Mouse (Mus musculus): Measurements from ENCODE around the gene Lrrc75a. TPM values are rescaled to one million over a fixed set of nuclear protein-coding genes. Genes with fewer than 3 reads are reported as not detected.
A peak's percentile ranks its signal among the peaks of the same experiment; 100 is the strongest.

Gene Lrrc75a
- total RNA-seq, 4 experiments from 2014 or later = 7.5 to 9.3 (median 9.0) TPM

DNA sequence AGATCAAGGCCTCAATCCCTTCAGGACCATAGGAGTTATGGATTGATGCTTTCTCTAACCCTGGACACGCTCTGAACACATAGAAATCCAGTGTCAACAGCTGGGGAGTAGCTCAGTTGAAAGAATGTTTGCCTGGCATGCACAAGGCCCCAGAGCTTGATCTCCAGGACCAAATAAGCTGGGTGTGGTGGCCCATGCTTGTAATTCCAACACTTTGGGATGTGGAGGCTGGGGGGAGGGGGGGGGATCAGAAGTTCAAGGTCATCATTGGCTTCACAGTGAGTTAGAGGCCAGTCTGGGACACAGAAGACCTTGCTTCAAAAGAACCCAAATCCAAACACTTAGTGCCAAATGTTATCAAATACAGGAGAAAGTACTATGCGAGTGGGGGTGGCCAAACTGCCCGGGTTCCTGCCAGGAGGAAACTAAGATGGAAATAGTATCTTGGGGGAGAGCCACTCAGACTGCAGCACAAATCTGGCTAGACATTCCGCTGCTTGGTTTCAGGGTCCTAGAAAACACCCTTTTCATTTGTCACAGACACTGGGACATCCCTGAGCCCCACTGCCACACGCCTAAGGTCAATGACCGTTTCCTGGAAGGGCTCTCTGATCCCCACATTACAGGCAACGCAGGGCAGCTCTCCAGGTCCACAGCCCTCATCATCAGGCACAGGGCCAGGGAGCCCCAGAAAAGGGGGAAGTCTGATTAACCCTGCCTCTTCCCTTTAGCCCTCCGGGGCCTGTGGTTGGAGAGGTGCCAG lies 2.4 kb downstream of the Lrrc75a start:
- DNase-seq (ENCODE audit: low spot score in 2 of 2) = peak in 1 of 2 experiments; percentile 21

DNA sequence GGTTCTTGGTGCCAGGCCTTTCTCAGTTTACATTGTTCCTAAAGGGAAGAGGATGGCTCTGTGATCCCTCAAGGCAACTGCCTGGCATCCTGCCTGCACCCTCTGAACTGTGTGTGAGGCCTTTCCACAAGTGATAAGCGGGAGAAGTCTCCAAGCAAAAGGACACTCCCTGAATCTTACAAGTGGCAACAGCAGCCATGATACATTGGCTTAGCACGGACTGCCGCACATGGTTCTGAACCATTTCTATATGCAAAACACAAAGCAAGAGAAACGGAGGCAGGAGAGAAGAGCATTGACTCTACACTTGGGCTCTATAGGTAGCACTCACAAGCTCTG lies 3.0 kb downstream of the Lrrc75a start:
- no peak for DNase-seq (ENCODE audit: low spot score in 2 of 2)

DNA sequence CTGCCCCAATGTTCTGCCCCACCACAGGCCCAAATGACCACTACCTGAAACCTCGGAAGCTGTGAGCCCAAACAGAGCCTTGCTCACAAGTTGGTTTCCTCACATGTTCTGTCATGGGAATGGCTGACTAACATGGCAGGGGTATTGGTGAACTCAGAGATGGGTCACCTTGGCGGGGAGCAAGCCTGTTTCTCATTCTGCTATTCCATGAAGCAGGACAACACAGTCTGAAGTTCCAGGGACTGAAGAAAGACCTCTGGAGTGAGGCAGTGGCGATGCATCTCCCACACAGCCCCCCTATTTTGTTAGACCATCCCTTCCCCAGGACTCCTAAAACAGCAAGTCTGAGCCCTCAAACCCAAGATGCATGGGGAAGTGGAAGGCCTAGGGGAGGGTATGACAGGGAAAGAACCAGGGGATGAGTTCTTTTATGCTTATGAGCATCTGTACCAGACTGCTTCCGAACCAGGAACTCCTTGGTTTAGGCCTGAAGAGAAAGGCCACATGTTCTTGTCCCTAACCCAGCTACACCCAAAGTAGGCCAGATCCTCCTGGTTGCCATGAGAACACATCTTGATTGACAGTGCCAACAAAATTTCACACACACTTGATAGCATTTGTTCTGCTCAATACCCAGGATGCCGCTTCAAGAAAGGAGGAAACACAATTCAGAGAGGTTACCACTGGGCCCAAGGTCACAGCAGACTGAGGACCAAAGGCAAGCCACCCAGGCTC lies 3.6 kb downstream of the Lrrc75a start:
- DNase-seq (ENCODE audit: low spot score in 2 of 2) = no peak

DNA sequence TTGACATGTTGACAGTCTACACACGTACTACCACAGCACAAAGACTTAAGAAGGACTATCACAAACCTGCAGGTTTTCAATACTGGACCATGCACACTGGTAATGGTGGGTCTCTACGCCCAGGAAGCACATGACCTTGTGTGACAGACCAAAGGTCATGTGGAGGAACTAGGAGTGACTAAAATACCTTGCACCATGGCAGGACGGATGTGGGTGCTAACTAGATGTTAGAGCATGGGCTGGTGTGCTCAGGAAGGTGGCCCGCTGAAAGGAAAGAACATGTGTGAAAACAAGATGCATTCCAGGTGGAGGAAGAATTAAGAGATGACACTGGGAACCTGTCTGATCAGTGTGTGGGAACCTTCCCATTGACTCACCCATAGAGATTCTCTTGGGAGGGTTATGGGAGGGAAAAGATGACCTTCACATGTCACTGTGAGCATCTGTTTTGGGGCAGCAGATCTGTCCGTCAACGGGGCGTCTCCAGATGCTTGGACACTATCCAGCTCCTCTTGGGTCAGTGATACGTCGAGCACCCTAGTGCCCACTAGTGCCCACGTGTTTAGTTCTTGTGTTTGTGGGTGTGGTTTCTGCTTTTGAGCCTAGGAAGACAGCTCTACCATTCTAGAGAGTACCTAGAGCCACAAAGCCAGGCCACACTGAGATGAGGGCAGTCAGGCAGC lies 4.5 kb downstream of the Lrrc75a start:
- DNase-seq (ENCODE audit: low spot score in 2 of 2) = no peak

DNA sequence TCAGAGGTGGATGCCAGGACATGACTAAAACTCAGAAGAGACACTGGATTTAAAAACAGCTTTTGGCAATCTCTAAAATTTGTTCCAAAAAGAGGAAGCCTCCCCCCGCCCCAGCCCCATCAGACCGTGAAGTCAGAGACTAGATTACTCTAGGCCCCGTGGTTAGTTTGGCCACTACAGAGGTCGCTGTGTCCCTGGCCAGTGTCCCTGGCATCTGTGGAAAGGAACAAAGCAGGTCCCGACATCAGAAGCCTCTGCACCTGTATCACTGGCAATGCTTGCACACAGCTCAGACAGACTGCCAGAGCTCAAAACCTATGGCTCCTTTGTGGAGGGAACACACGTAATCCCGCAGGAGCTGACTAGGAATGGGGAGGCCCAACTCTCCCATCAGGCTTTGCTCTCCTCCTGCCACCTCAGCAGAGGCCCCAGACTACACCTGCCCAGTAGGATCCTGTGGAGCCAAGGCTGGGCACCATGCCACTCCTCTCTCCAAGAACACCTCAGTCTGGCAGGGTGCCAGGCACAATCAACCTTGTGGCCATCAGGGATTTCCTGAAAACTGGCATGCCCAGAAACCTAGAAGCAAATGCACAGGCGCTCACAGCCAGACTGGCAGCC lies 5.2 kb downstream of the Lrrc75a start:
- no peak for DNase-seq (ENCODE audit: low spot score in 2 of 2)

DNA sequence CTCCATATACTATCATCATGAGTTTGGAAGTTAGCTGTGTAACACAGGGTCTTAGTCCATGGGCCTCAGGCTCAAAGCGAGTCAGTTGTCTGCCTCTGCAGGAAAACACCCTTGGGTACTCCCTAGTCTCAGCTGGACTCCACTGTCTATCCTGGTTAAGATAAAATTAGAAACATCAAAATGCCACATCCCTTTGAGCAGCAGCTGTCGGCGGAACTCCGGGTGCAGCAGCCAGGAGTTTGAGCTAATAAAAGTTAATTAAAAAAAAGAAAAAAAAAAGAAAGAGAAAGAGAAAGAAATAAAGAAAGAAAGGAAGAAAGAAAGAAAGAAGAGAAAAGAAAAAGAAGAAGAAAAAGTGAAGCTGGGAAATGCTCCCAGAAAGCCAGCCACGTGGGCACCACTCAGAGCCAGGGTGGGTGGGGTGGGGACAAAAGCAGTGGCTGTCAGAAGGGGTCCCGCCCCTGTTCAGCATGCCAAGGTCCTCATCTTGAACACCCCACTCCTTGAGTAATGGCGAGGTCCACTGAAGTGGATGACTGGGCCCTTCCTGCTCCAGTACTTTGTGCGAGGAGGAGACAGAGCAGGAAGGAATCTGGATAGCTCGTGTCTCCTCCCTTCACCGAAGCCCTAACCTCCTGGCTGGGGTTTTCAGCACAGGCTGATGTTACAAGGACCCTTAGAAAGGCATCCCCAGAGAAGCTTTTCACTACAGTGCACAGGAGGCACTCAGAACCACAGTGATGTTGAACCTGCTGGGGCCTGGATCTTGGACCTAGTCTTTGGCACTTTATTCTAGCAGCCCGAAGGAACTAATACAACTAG lies 6.1 kb downstream of the Lrrc75a start:
- no peak for DNase-seq (ENCODE audit: low spot score in 2 of 2)

DNA sequence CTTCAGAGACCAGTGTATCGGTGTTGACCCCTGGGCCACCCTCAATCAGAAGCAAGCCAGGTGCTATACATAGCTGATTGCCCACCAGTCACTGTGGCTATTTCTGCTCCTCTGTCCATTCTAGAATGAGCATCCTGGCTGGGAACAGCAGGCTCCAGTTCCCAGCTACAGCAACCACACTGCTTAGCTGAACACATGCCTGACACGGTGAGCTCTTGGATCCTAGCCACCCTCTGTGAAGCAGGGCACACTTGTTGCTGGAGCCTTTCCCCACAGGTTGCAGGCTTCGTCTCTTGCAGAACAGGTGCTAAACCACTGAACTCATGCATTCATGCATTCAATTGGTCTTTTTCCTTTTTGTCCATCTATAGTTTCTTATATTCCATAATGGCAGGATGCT lies 7.9 kb downstream of the Lrrc75a start:
- DNase-seq (ENCODE audit: low spot score in 2 of 2) = no peak

DNA sequence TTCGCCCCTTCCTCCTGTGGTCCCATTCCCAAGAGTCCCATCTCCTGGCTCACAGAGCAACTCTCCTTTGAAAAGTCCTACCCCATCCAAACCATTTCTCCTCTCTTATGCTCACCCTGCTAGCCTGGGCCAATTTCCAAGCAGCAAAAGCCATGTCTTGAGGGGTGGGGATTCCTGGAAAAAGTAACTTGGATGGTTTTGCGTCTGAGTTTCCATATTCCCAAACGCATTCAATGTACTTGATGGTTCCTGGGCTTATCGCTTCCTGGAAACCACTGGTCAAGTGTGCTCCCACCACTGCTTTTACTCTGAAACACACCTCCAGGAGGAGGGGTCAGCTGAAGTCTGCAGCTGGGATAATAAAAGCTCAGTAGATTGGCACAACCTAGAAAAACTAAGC lies 9.9 kb downstream of the Lrrc75a start:
- no peak for DNase-seq (ENCODE audit: low spot score in 2 of 2)

DNA sequence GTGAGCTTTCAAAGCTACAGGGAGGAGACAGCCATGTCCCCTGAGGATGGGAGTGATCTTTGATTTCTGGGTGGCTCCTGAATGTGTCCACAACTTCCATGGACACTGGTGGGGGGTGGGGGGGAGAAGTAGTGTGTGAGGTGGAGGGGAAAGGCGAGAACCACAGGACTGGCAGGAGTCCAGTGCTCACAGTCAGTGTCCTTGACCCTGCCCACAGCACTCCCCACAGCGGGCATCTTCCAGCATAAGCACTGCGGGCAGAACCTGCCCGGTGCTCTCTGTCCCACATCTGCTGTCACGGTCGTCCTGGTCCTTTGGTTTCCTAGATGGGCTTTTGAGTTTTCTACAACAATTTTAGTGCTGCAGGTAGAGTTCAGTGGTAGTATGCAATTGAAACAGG lies 10.5 kb downstream of the Lrrc75a start:
- DNase-seq (ENCODE audit: low spot score in 2 of 2) = no peak

DNA sequence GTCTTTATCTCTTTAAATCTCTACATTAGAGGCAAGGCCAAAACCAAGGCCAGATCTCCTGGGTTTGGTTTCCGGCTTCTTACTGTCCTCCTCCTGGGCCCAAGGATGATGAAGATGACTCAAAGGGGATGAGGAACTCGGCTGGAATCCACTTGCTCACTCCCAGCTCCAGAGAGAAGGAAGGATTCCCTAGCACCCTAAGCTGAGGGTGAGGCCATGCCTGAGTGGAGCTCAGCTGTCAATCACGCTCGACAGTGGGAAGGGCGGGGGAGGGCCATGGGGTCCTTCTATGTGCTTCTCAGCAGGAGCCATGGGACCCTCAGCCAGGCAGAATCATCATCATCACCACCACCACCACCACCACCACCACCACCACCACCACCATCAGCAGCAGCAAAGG lies 10.9 kb downstream of the Lrrc75a start:
- DNase-seq (ENCODE audit: low spot score in 2 of 2) = no peak

DNA sequence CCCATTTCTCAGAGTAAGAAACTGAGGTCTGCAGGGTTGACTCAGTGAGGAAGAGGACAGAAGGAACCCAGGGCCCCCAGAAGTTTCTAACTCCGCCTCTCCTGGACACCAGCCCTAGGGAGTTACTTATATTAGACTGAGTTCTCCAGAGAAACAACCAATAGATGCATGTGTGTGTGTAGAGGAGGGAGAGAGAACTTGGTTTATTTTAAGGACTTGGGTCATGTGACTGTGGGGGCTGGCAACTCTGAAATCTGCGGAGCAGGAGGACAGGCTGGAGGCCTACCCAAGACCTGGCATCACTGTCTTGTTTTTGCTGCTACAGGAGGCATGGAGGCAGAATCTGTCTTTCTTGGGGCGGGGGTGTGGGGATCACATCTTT lies 11.5 kb downstream of the Lrrc75a start:
- no peak for DNase-seq (ENCODE audit: low spot score in 2 of 2)

DNA sequence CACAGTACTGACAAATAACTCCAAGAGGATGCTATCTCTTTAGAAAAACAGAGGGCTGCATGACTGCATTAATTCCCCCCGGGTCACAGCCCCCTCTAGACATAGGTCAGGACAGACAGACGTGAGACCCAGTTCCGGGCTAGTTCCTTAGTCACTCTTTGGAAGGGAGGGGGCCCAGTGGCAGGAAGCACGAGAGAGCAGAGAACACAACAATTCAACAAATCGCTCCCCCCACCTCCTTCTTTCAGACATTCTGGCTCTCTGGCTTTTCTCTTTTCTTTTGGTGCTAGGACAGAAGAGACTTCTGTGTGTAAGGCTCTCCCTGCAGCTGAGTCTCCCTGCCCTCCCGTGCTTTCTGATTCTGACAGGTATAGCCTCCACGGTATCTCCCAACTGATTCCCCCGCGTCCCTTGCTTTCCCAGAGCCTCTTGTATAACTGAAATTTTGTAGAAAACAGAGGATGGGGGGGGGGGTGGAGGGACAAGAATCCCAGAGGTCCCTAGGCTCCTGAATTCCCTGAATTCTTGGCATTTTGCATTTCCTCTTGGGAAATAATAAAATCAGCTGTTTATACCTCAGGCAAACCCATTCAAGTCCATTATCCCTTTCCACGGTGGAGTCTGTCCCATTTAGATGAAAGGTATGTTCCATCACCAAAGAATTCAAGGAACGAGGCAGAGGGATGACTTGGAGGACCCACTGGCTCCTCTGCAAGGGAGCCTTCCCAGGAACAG lies 12.1 kb downstream of the Lrrc75a start:
- no peak for DNase-seq (ENCODE audit: low spot score in 2 of 2)

DNA sequence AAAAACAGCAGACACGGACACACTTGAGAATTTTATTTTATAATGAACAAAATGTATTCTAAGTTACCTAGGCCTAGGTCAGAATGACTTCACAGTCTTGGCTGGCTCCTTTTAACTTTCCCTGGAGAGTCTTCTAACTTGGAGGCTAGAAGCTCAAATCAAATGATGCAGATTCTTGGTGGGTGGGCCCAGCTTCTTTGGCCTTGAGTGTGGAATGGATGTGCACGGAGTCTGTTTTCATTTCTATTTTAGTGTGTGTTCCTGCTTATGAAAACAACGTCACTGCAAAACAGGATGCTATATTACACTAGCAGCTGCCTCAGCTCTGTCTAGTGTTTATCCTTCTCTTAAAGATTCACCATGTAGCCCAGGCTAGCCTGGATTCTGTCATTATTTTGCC lies 12.9 kb downstream of the Lrrc75a start:
- no peak for DNase-seq (ENCODE audit: low spot score in 2 of 2)

DNA sequence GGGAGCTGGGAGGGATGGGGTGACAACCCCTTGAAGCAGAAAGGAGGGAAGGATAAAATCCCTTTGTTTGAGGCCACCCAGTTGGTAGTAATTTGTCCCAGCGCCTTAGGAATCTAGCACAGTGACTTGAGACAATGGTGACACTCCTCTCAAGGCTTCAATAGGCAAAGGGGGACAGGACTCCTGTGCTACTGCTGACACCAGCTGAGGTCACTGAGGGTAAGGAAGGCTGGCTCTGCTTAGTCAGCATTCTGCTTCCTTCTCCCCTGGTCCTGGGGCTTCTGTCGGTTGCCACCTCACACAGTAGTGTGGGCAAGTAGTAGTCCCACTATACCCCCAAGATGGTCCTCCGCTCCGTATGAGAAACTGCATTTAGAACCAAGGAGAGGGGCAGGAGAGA lies 17.2 kb downstream of the Lrrc75a start:
- no peak for DNase-seq (ENCODE audit: low spot score in 2 of 2)

DNA sequence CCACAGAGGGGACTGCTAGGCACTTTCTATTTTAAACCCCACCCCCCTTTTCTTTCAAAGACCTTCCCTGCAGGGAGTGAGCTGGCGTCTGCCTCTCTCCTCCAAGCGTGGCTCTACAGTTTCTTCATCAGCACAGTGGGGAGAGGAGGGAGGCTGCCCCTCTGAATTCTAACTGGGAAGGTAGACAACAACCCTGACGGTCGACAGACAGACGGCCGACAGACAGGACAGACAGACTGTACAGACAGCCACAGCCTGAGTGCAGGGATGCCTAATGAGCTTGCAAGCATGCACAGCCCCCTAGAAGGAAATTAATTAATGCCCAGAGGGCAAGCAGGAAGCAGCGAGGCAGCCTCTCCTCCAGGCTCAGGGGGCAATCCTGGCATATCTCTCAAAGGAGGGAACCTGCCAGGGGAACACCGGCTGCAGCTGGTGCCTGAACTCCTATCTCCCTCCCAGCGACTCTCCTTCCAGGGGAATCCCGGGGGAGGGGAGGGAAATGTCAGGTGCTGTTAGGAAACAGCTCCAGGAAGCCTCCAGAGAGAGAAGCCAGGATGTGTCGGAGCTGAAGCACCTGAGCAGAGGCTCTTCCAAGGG lies 18.0 kb downstream of the Lrrc75a start:
- DNase-seq (ENCODE audit: low spot score in 2 of 2) = no peak

DNA sequence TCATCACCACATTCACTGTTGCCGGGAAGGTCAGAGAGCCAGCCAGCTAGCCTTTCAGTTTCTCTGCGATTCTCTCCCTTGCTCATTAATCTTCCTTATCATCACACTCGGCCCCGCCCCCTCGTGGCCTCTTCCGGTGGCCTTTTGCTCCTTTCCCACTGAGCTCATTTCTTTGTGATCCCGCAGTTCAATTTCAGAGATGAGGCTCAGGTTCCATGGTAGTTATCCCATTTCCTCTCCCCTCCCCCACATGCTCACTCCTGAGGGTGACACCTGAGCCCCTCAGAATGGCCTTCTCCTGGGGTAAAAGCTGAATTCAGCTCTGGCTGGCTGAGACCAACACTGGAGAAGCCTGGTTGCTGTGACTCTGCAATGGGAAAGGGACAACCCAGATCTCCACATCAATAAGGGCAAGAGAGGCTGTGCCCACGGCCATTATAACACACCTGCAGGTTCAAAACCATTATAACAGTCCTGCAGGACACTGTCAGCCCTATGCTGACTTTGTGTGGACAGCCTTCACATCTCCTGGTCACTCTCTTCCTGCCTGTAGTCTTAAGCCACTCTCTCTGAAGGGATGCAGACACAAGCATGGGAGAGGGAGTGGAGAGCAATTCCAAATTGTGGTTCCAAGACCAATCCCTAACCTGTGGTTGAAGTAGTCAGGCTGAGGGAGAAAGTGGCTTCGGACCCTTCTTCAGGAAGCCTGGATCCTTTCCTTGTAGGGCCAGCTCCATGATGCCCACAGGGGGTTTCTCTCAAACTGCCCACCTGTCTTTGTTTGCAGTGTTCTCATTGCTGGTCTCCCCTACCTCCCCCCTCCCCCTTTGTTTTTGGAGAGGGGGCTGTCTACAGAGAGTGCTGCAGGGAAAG lies 18.7 kb downstream of the Lrrc75a start:
- no peak for DNase-seq (ENCODE audit: low spot score in 2 of 2)

DNA sequence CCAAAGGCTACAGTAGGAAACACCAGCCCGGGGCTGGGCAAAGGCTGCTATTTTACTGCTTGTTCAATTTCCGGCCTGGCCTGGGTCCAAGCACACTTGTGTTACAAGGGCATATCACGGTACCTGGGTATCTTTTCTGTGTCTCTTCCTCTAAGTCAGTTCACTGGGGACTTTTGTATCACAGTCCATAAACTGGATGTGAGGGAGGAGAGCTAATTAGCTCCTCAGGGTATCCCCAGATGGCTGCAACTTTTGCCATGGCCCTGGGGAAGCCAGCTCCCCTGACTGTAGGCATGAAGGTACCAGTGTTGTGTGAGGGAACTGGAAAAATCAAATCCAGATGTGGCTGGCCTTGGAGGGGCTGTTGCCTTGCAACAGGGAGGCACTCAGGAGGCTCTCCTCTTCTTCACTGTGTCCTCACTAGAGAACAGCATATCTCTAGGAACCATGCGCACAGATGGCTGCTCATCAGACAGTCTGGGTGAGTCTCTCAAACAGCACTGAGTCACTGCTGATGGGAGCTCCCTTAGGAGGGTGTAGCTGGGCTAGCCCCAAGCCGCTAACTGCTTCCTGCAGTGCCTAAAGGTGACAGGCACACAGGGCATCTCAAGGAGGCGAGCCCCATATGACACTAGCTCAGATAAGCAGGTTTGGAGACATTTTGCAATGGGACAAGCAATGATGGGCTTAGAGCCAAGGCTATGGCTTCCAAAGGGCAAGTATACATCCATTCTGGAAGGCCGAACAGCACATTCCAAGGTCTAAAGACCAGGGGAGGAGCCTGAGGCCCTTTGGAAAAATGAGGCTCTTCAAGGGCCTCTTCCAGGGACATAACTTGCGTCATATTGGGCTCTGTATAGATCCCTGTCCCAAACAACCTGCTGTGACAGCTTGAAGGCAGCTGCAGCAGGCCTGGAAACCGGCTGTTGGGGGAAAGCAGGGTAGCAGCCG lies 23.7 kb downstream of the Lrrc75a start:
- DNase-seq (ENCODE audit: low spot score in 2 of 2) = peak; percentile 72 to 77

DNA sequence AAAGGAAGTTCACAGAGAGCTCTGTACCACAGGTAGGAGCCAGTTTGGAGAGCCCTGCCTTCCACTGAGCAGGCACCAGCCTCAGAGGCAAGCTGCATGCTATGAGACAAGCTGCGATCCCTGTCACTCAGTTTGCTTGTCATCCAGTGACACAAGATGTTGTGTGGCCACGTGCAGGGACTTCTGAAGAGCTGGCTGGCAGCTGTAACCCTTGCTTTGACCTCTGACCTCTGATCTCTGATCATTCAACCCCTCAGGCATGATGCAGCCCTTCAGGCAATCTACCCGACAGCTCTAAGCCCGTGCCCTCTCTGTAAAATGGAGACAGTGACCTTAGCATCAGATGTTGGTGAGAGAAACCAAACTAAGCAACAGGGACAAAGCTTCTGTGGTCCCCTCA lies 25.5 kb downstream of the Lrrc75a start:
- DNase-seq (ENCODE audit: low spot score in 2 of 2) = no peak
